Mouse (Mus musculus) left cerebral cortex, adult 2 months (tissue): Measurements from ENCODE around the gene Uqcc3. TPM values are rescaled to one million over a fixed set of nuclear protein-coding genes. Genes with fewer than 3 reads are reported as not detected.
A peak's percentile ranks its signal among the peaks of the same experiment; 100 is the strongest.
"Not testable (repeated sequence)": the region's sequence is repeated elsewhere in the genome, so short reads cannot be mapped to it uniquely, and the experiment has no call there.

Experiments used
- DNase-seq, 2 experiments: peaks; one replicate each; pipeline ENCODE4 v3.0.0; 2021 to 2022; ENCODE audit warnings: low spot score in 2 of 2, mixed read lengths in 1 of 2; ENCODE audit errors: extremely low spot score in 1 of 2
- H3K27ac ChIP-seq: fragments of 200-600 bp; 2 replicates; pipeline ENCODE4 v1.8.1; 2022
- H3K4me3 ChIP-seq: fragments of 200-600 bp; 2 replicates; pipeline ENCODE4 v1.8.1; 2022
- CTCF ChIP-seq: fragments of 200-600 bp; IDR thresholded peaks from 2 replicates; pipeline ENCODE4 v1.8.1; 2022; ENCODE audit warnings: antibody characterized with exemption, mild to moderate bottlenecking, moderate library complexity
- intact Hi-C: fragments of 180-260 bp; cut with DNase I; formaldehyde crosslinking; loops from one replicate; pipeline ENCODE4 v1.15.1; 2025
- microRNA-seq, 2 experiments: library from miRNA; unstranded; fragments of <30 nt; microRNA quantifications; one replicate each; pipeline ENCODE4 v1.2.0; 2021
- total RNA-seq, 2 experiments: library from RNA; stranded (reverse); gene quantifications; 2 replicates each; pipeline ENCODE4 v1.2.3; 2021

Gene Uqcc3
- total RNA-seq, 2 experiments from 2014 or later = 33.1 to 36.2 TPM

GRCm38 (mm10) chr19:8839908-8840791 lies 40.6 kb downstream of the Uqcc3 start:
- Histone ChIP-seq H3K27ac (peak overlapping the region; percentile 98), H3K4me3 (peak overlapping the region; percentile 82)
- DNase-seq = peak; percentile 74 to 77
- intact Hi-C loops = loop anchor here (5.0 kb wide), 4 partner anchors 47 to 272 kb away; partner anchors contain the start of genes 1810009A15Rik, Gm49416 and Mta2
- TF ChIP-seq CTCF = no peak; the same call in 1 of the 2 replicates

GRCm38 (mm10) chr19:8839103-8839907 lies 41.4 kb downstream of the Uqcc3 start, which contains the start of gene Gng3:
TSS of gene Gng3 (minus strand) at chr19:8839194.
- intact Hi-C loops = no loop called here
- peak; percentile 83 to 85 for DNase-seq
- Histone ChIP-seq H3K27ac (peak within 1 kb of the TSS; percentile 98), H3K4me3 (peak within 1 kb of the TSS; percentile 82)
- no peak for TF ChIP-seq CTCF

DNA sequence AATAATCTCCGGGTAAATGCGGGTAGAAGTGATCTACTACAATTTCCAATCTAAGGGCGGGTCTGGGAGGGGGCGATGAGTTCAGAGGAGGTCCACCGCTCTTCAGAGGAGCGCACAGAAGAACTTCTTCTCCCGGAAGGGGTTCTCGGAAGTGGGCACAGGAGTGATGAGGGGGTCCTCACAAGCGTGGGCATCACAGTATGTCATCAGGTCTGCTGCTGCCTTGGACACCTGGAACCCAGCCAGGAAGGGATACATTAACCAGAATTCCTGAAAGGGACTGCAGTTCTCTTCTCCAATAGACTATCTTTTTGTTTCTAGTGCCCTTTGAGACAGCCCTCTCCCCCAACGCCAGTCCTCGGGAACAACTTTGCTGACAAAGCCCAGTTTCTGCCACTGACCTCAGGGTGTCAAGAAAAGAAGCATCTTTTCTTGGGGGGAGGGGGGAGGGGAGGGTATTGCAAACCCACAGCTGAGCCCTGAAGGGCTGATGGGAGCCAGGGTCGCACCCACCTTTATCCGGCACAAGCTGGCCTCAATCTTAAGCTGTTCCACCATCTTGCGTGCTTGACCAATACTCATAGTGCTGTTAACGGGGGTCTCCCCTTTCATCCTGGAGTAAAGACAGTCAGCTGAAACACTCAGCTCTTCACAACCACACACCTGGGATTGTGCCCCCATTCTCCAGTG lies 42.5 kb downstream of the Uqcc3 start:
- DNase-seq = peak; percentile 31 to 49
- H3K27ac ChIP-seq = peak overlapping the region; percentile 98
- peak overlapping the region; percentile 82 for H3K4me3 ChIP-seq
- intact Hi-C loops = no loop called here
- TF ChIP-seq CTCF = no peak

DNA sequence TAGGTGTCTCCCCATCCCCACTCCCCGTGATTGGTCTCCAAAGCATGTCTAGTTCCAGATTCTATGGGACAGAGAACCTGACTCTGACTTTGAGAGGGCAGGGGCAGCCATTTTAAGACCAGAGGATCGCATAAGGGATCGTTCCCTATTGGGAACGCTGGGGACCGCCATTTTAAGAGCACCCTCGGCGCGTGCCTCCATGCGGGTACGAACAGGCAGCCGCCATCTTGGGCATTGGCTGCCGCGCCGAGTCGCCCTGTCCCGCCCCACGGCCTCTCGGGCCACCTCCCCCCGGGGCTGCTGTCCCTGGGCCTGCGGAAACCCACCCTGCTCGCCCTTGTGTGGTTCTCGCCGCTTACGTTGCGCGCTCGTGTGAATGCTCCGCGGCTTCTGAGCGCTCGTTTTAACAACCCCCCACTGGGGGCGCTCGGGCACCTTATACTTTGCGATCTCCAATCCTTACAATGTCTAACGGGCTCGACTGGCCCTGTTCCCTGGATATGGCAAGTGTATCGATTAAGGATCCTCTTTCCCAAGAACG lies 43.4 kb downstream of the Uqcc3 start, which contains the start of gene Bscl2:
TSS of gene Bscl2 (plus strand) at position 217 of the 541 bp plus-strand sequence.
- peak; percentile 80 to 86 for DNase-seq
- H3K4me3 ChIP-seq = peak within 1 kb of the TSS; percentile 82
- peak within 1 kb of the TSS; percentile 98 for H3K27ac ChIP-seq
- intact Hi-C loops = loop anchor here (2.0 kb wide), 1 partner anchor 17 kb away; the partner anchor contains the start of gene Hnrnpul2
- peak; percentile 72 for TF ChIP-seq CTCF

DNA sequence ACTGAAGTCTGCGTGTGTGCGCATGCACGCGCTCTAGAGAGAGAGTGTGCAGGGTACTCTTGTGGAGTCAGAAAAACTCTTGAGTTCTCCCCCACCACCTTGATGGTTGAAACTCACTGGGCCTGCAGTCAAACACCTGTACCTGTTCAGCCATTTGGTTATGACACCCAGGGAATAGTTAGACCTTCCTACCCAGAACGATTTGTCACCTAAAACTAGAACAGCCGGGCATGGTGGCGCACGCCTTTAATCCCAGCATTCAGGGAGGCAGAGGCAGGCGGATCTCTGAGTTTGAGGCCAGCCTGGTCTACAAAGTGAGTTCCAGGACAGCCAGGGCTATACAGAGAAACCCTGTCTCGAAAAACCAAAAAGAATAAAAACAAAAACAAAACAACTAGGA lies 44.4 kb downstream of the Uqcc3 start:
- not testable (repeated sequence) for DNase-seq, H3K4me3 ChIP-seq
- H3K27ac ChIP-seq = peak overlapping the region; percentile 98; the same call in 1 of the 2 replicates
- intact Hi-C loops = loop anchor here (2.0 kb wide), 1 partner anchor 16 kb away; the partner anchor contains the start of gene Hnrnpul2

DNA sequence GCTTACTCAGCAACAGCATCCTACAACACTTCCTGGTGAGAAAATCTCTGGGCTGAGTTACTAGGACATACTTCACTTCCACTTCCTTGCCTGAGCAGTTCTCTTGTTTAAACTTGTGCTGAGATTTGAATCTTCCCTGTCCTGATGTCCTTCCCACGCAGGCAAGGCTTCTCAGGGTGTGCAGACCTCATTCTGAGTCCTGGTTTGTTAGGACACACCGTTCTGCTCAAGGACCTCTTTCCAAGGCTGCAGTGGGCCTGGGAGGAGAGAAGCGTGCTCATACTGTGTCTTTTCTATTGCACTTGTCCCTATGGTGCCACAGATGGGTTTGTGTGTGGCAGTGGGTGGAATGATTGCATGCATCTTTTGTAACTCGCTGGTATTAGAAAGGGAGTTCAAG lies 47.8 kb downstream of the Uqcc3 start:
- TF ChIP-seq CTCF = no peak
- Histone ChIP-seq H3K27ac (no peak overlapping the region), H3K4me3 (no peak overlapping the region)
- no peak for DNase-seq
- intact Hi-C loops = loop anchor here (1.0 kb wide), 1 partner anchor 12 kb away; no protein-coding TSS in a partner anchor

DNA sequence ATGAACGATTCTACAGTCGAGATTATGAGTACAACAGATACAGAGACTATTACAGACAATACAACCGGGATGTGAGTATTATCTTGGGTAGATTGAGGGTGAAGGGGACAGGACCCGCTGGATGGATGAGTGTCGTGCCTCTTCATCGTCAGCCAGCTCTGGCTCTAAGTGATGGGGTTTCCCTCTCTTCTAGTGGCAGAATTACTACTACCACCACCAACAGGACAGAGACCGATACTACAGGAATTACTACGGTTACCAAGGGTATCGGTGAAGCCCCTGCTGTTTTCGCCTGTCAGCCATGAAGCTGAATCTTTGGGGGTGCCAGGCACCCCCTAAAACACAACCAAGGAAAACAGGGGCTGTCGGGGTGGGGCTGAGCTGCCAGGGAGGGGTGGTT lies 49.5 kb downstream of the Uqcc3 start:
- no peak overlapping the region for H3K27ac ChIP-seq
- TF ChIP-seq CTCF = peak; percentile 5; the same call in 1 of the 2 replicates
- intact Hi-C loops = no loop called here

DNA sequence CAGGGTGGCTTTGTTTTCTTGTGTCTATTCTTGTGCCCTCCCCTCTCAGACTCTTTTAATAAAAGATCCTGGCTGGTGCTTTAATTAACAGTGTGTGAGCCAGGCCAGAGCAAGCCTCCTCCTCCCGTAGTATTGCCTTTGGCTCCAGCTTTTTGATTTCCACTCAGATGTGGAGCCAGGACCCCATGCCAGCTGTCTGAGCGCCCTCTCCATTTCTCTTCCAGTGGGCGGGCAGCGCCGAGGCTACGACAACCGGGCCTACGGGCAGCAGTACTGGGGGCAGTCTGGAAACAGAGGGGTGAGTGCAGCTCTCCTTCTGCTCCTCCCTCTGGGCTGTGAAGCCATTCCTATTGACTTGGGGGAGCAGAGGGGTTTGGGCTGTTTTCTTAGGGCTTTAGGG lies 50.1 kb downstream of the Uqcc3 start:
- TF ChIP-seq CTCF = no peak
- intact Hi-C loops = no loop called here
- no peak for DNase-seq
- Histone ChIP-seq H3K4me3 (no peak overlapping the region), H3K27ac (no peak overlapping the region)

More for the DNA sequence above, 49.5 kb downstream of the Uqcc3 start:
- no peak overlapping the region for H3K4me3 ChIP-seq
- DNase-seq = no peak

Small RNA genes within 50 kb of the gene (microRNA-seq; reads per million reads assigned to microRNA genes)
- gene Mir5136 = 0 reads per million in 2 experiments

Other genes with a start within 250 kb of the Uqcc3 start
- 100 to 1,000 TPM; 152 to 155 TPM for gene Chrm1, start 217.1 kb downstream of the Uqcc3 start, total RNA-seq
- gene Slc3a2, start 157.6 kb downstream of the Uqcc3 start, total RNA-seq = 100 to 1,000 TPM; 144 to 154 TPM
- gene Wdr74, start 145.1 kb downstream of the Uqcc3 start, total RNA-seq = 10 to 100 TPM; 48.5 to 53.1 TPM
- gene 1700092M07Rik, start 140.2 kb downstream of the Uqcc3 start, total RNA-seq = 1 to 10 TPM; 1.4 to 1.8 TPM
- 10 to 100 TPM; 71.2 to 77.9 TPM for gene Stx5a, start 139.5 kb downstream of the Uqcc3 start, total RNA-seq
- 10 to 100 TPM; 90.2 to 98.8 TPM for gene Nxf1, start 123.8 kb downstream of the Uqcc3 start, total RNA-seq
- gene Tmem223, start 109.9 kb downstream of the Uqcc3 start, total RNA-seq = 10 to 100 TPM; 63.8 to 66.8 TPM
- 1 to 10 TPM; 8.2 to 8.7 TPM for gene Tmem179b, start 106.5 kb downstream of the Uqcc3 start, total RNA-seq
- gene Taf6l, start 94.5 kb downstream of the Uqcc3 start, total RNA-seq = 10 to 100 TPM; 13.1 to 14.3 TPM
- gene Polr2g, start 82.3 kb downstream of the Uqcc3 start, total RNA-seq = 100 to 1,000 TPM in 1 of 2 experiments, 10 to 100 TPM in 1; 96.6 to 105 TPM
- gene Zbtb3, start 78.4 kb downstream of the Uqcc3 start, total RNA-seq = 1 to 10 TPM; 5.3 to 6.7 TPM
- 10 to 100 TPM; 34.5 to 36.7 TPM for gene Ttc9c, start 61.6 kb downstream of the Uqcc3 start, total RNA-seq
- 100 to 1,000 TPM; 125 to 129 TPM for gene Hnrnpul2, start 60.9 kb downstream of the Uqcc3 start, total RNA-seq
- gene AC129217.1, start 51.1 kb downstream of the Uqcc3 start, total RNA-seq = not detected
- gene Bscl2, start 43.5 kb downstream of the Uqcc3 start, total RNA-seq = 100 to 1,000 TPM; 109 TPM
- 100 to 1,000 TPM; 184 to 198 TPM for gene Gng3, start 41.7 kb downstream of the Uqcc3 start, total RNA-seq
- gene Lrrn4cl, start 30.2 kb downstream of the Uqcc3 start, total RNA-seq = 1 to 10 TPM in 1 of 2 experiments, under 1 TPM in 1; 0.87 to 1.1 TPM
- 10 to 100 TPM; 86.1 to 94.7 TPM for gene Ubxn1, start 9.4 kb downstream of the Uqcc3 start, total RNA-seq
- gene Lbhd1, start 2.8 kb upstream of the Uqcc3 start, total RNA-seq = 1 to 10 TPM; 6.5 to 9.3 TPM
- not detected for gene Gm49403, start 3.0 kb upstream of the Uqcc3 start, total RNA-seq
- gene 1810009A15Rik, start 7.9 kb upstream of the Uqcc3 start, total RNA-seq = 10 to 100 TPM; 22.5 to 23.2 TPM
- 1 to 10 TPM; 1.2 to 6.7 TPM for gene Gm49416, start 8.0 kb upstream of the Uqcc3 start, total RNA-seq
- gene Ints5, start 12.1 kb upstream of the Uqcc3 start, total RNA-seq = 10 to 100 TPM; 21.7 to 22.9 TPM
- gene Ganab, start 17.1 kb upstream of the Uqcc3 start, total RNA-seq = 100 to 1,000 TPM in 1 of 2 experiments, 10 to 100 TPM in 1; 96.4 to 104 TPM
- 100 to 1,000 TPM; 172 to 173 TPM for gene B3gat3, start 39.5 kb upstream of the Uqcc3 start, total RNA-seq
- gene Rom1, start 48.4 kb upstream of the Uqcc3 start, total RNA-seq = 1 to 10 TPM; 5.6 to 7.2 TPM
- gene Eml3, start 48.6 kb upstream of the Uqcc3 start, total RNA-seq = 10 to 100 TPM; 11.0 to 13.7 TPM
- 10 to 100 TPM; 55.5 to 55.6 TPM for gene Mta2, start 61.0 kb upstream of the Uqcc3 start, total RNA-seq
- gene Tut1, start 72.9 kb upstream of the Uqcc3 start, total RNA-seq = 10 to 100 TPM; 21.4 to 22.4 TPM
- gene Eef1g, start 86.1 kb upstream of the Uqcc3 start, total RNA-seq = 100 to 1,000 TPM; 228 to 236 TPM
- gene Ahnak, start 108.4 kb upstream of the Uqcc3 start, total RNA-seq = 10 to 100 TPM; 22.5 to 32.2 TPM
- gene Scgb1a1, start 207.0 kb upstream of the Uqcc3 start, total RNA-seq = not detected